Mouse (Mus musculus): Measurements from ENCODE around the gene Dpm1. TPM values are rescaled to one million over a fixed set of nuclear protein-coding genes. Genes with fewer than 3 reads are reported as not detected.

The Dpm1 gene
- polyA plus RNA-seq (2012; rRNA removed): 18.5 and 25.2 TPM in 2 replicates

GRCm38 (mm10) chr2:168230026-168230728, at the start of gene Dpm1, which contains the start of the genes Gm20716 and Mocs3:
Gene Dpm1 (minus strand): TSS chr2:168230591.
Gene Gm20716 (minus strand): TSS chr2:168230364.
Gene Mocs3 (plus strand): TSS chr2:168230622.

GRCm38 (mm10) chr2:168206725-168207644, 23.4 kb downstream of the Dpm1 start, which contains the start of gene Adnp:
Gene Adnp (minus strand): TSS chr2:168207112.

Other genes with a start within 250 kb of the Dpm1 start
- 3.4 and 5.3 TPM in 2 replicates for gene Ripor3, start 220.0 kb downstream of the Dpm1 start, polyA plus RNA-seq (2012; rRNA removed)
- 20.7 and 22.4 TPM in 2 replicates for gene Pard6b, start 149.6 kb downstream of the Dpm1 start, polyA plus RNA-seq (2012; rRNA removed)
- 11.9 and 14.2 TPM in 2 replicates for gene Adnp, start 23.5 kb downstream of the Dpm1 start, polyA plus RNA-seq (2012; rRNA removed)
- 0.39 TPM in 1 of 2 replicates, not detected in the other for gene Gm20716, start 227 bp downstream of the Dpm1 start, polyA plus RNA-seq (2012; rRNA removed)
- 41.5 and 41.8 TPM in 2 replicates for gene Mocs3, start within 50 bp of the Dpm1 start, polyA plus RNA-seq (2012; rRNA removed)
- 0.47 and 1.1 TPM in 2 replicates for gene Kcng1, start 51.1 kb upstream of the Dpm1 start, polyA plus RNA-seq (2012; rRNA removed)